Mouse (Mus musculus): ENCODE data around the gene Drd1.

Drd1 gene

GRCm38 (mm10) chr13:54073066-54073465, 17.6 kb upstream of the Drd1 start:
- DNase-seq: no peak

GRCm38 (mm10) chr13:54072526-54073057, 17.1 kb upstream of the Drd1 start:
- no peak for DNase-seq

DNA sequence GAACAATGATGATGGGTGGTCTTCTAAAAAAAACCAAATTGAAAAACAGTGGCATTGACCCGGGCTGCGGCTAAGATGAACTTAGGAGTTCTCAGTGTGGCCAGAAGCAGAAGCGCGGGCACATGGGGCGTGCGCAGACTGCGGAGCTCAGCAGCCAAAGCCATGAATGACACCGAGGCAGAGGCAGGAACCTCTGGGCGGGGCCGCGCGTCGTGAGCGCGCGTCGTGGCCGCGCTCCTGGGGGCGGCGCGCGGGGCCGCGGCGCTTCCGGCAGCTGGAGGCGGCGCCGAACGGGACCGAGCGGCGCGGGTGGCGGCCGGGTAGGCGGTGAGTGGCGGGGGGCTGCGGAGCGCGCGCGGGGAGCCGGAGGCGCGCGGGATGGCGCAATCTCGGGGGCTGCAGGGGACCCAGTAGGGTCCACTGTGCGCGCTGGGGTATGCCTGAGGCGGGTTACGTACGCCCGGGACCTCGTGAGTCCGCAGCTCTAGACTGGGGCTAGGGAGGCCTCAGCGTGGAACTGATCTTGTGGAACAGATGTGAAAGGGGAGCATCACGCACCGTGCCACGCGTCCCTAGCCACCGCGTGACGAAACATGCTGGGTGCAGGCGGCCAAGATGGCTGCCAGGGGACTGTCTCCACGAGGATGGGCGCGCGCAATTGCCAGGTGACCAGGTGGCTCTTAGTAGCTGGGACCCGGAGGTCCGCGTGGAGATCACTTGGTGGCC, 16.3 kb upstream of the Drd1 start, which contains the start of gene Sfxn1:
Sfxn1 (plus strand) TSS at position 264 of the 726 bp plus-strand sequence.
- DNase-seq: peak; percentile 77

DNA sequence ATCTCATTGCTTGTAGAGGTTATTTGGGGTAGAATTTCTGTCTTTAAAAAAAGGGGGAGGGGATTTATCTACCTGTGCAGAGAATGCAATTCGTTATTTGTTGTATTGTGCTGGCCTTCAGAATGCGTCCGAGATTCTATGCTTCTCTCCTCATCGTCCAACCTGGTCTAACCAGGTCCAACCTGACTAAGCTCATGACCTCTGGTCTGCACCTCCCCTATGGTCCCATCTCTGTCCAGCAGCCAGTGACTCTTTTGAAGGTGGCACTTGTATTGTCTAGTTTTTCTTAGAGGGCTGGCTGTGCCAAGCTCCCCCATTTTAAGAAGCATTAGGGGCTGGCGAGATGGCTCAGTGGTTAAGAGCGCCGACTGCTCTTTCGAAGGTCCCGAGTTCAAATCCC, 15.5 kb upstream of the Drd1 start:
- DNase-seq: no peak

DNA sequence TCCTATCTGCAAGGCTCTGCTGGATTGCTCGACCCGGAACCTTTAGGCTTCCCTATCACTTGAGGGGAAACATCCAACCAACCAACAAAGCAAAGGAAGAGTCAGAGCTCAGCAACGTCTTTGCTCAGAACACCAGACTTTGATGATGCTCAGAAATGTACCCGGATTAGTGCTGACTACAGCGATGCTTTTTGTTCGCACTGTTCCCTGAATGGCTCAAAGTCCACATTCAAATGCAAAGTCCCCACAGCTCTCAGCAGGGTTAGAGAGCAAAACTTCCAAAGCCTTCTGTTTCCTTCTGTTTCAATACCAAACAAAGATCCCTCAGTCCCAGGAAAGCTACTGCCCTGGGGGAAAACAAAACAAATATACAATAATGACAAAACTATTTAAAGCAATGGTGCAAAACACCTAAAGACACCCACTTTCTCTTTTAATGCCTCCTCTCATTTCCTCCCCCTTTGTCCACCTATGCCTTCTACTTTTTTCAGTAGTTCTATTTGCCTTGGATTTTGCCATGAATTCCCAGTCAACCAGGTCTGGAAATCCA, 12.2 kb upstream of the Drd1 start:
- DNase-seq: no peak

GRCm38 (mm10) chr13:54066081-54066746, 10.7 kb upstream of the Drd1 start:
- no peak for DNase-seq

- no peak for DNase-seq
Measured at GRCm38 (mm10) chr13:54063292-54063691, 7.8 kb upstream of the Drd1 start.

GRCm38 (mm10) chr13:54062068-54062467, 6.6 kb upstream of the Drd1 start:
- DNase-seq: no peak

- DNase-seq: peak; percentile 36
Measured at GRCm38 (mm10) chr13:54054962-54055361, 543 bp downstream of the Drd1 start.

- no peak for DNase-seq
Measured at GRCm38 (mm10) chr13:54051641-54052040, 3.9 kb downstream of the Drd1 start.

- no peak for DNase-seq
Measured at GRCm38 (mm10) chr13:54048679-54049352, 6.7 kb downstream of the Drd1 start.

- DNase-seq: no peak
Measured at GRCm38 (mm10) chr13:54040256-54040655, 15.2 kb downstream of the Drd1 start.

- DNase-seq: no peak
Measured at GRCm38 (mm10) chr13:54037936-54038335, 17.6 kb downstream of the Drd1 start.

GRCm38 (mm10) chr13:54035541-54035940, 20.0 kb downstream of the Drd1 start:
- DNase-seq: no peak

GRCm38 (mm10) chr13:54033653-54034052, 21.9 kb downstream of the Drd1 start:
- no peak for DNase-seq

- DNase-seq: no peak
Measured at GRCm38 (mm10) chr13:54027079-54027478, 28.4 kb downstream of the Drd1 start.

DNA sequence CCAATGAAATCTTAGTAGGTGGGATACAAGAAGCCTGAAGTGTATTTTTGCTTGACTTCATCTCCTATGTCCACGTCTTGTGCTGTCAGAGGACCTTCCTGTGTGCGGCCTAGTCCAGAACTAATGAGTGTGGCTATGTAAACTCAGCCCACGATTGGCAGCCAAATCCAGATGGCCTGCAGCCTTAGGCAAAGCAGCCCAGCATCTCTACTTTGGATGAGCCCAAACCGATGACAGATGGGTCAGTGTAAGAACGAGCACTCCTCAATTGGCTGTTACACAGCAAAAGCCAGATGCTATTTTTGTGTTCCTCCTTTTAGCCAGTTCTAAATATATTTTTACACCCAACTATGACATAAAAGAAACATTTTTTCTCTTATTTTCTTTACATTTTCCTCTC, 32.2 kb downstream of the Drd1 start:
- peak; percentile 22 for DNase-seq

- no peak for DNase-seq
Measured at GRCm38 (mm10) chr13:54008716-54009115, 46.8 kb downstream of the Drd1 start.

Data from right cerebral cortex, postnatal 4 days (tissue).